Mouse (Mus musculus) brain, embryonic 14.5 days (tissue): ENCODE measurements around the gene Slc26a8.

Experiments
- CTCF ChIP-seq: fragments of 200-500 bp; IDR thresholded peaks from 2 replicates; pipeline ENCODE4 v1.5.1; 2012; ENCODE audit warnings: inconsistent platforms, mild to moderate bottlenecking, moderate library complexity, borderline replicate concordance; ENCODE audit not compliant: insufficient read depth, insufficient read length; ENCODE audit errors: extremely low read depth
- POLR2A ChIP-seq: fragments of 200-500 bp; IDR thresholded peaks from 2 replicates; pipeline ENCODE4 v1.6.1; 2012; ENCODE audit warnings: mild to moderate bottlenecking, inconsistent platforms, borderline replicate concordance; ENCODE audit not compliant: poor library complexity, insufficient read depth, insufficient read length, severe bottlenecking; ENCODE audit errors: extremely low read depth

GRCm38 (mm10) chr17:28690776-28691686 lies 998 bp upstream of the Slc26a8 start, which contains the start of gene Mapk14:
- TF ChIP-seq CTCF (peak; percentile 65), POLR2A (peak; percentile 98)
